Mouse (Mus musculus) CH12.LX (cell line): ENCODE data around the gene Ergic1. TPM values are rescaled to one million over a fixed set of nuclear protein-coding genes. Genes with fewer than 3 reads are reported as not detected.

Source experiments
- DNase-seq: peaks from one replicate; pipeline ENCODE4 v3.0.0-alpha.2; 2013; ENCODE audit errors: extremely low read depth
- H3K27ac ChIP-seq: 2 replicates; pipeline ENCODE4 v1.5.1; 2012; ENCODE audit warnings: low read depth, mild to moderate bottlenecking, control low read depth, moderate library complexity; ENCODE audit not compliant: insufficient read depth
- H3K27me3 ChIP-seq: replicated peaks from 2 replicates; pipeline ENCODE3; 2012; ENCODE audit warnings: inconsistent platforms
- H3K36me3 ChIP-seq, 2 experiments: replicated peaks in 1 of 2; 2 replicates each; pipeline versions ENCODE3 to v1.6.1; 2012; ENCODE audit warnings: inconsistent platforms in 1 of 2, low read length in 1 of 2, mild to moderate bottlenecking in 1 of 2, mixed read lengths in 1 of 2, moderate library complexity in 1 of 2; ENCODE audit not compliant: control insufficient read depth in 1 of 2, insufficient read depth in 1 of 2
- H3K4me1 ChIP-seq, 2 experiments: 2 replicates each; pipeline ENCODE4 v1.6.1; 2012; ENCODE audit warnings: inconsistent platforms in 1 of 2, moderate library complexity in 1 of 2; ENCODE audit not compliant: insufficient read depth in 2 of 2, control insufficient read depth in 1 of 2
- H3K4me2 ChIP-seq: 2 replicates; pipeline ENCODE4 v1.6.1; 2012; ENCODE audit warnings: low read depth, mild to moderate bottlenecking, control low read depth; ENCODE audit not compliant: poor library complexity, insufficient read depth, severe bottlenecking
- H3K4me3 ChIP-seq, 3 experiments: fragments of 150-350 bp in 1 of 3; sonication (generic) in 1 of 3; replicated peaks in 1 of 3; 2 replicates each; pipeline versions ENCODE3 to v1.5.1; 2011 to 2012; ENCODE audit warnings: low read depth in 2 of 3, low read length in 2 of 3, mild to moderate bottlenecking in 2 of 3, moderate library complexity in 2 of 3, control low read depth in 1 of 3, improper control_type of control experiment in 1 of 3, inconsistent platforms in 1 of 3, mixed read lengths in 1 of 3; ENCODE audit not compliant: poor library complexity in 1 of 3
- H3K79me2 ChIP-seq: replicated peaks from 2 replicates; pipeline ENCODE4 v1.6.1; 2012; ENCODE audit warnings: mild to moderate bottlenecking, moderate library complexity; ENCODE audit not compliant: control insufficient read depth, poor library complexity, insufficient read depth, severe bottlenecking; ENCODE audit errors: extremely low read depth
- H3K9ac ChIP-seq: 2 replicates; pipeline ENCODE4 v1.6.1; 2012; ENCODE audit warnings: low read depth, mild to moderate bottlenecking, control low read depth, moderate library complexity; ENCODE audit not compliant: insufficient read depth
- H3K9me3 ChIP-seq: replicated peaks from 2 replicates; pipeline ENCODE3; 2012; ENCODE audit warnings: low read length, inconsistent platforms, mixed read lengths
- BHLHE40 ChIP-seq: IDR thresholded peaks from 2 replicates; pipeline ENCODE4 v1.6.1; 2011; ENCODE audit warnings: mild to moderate bottlenecking, low read depth, low read length, improper control_type of control experiment
- EP300 ChIP-seq: IDR thresholded peaks from 2 replicates; pipeline ENCODE4 v1.6.1; 2011; ENCODE audit warnings: low read length, improper control_type of control experiment
- IRF4 ChIP-seq: IDR thresholded peaks from 2 replicates; pipeline ENCODE4 v1.6.1; 2014; ENCODE audit warnings: low read depth, mild to moderate bottlenecking, inconsistent platforms, low read length, improper control_type of control experiment
- MAFK ChIP-seq: IDR thresholded peaks from 2 replicates; pipeline ENCODE4 v1.6.1; 2011; ENCODE audit warnings: low read length, improper control_type of control experiment; ENCODE audit not compliant: insufficient replicate concordance
- MAZ ChIP-seq: IDR thresholded peaks from 2 replicates; pipeline ENCODE4 v1.6.1; 2012; ENCODE audit warnings: low read depth, mild to moderate bottlenecking, inconsistent platforms, low read length, improper control_type of control experiment, moderate library complexity
- MEF2A ChIP-seq: IDR thresholded peaks from 2 replicates; pipeline ENCODE4 v1.6.1; 2014; ENCODE audit warnings: low read depth, mild to moderate bottlenecking, inconsistent platforms, low read length, improper control_type of control experiment, borderline replicate concordance
- MYC ChIP-seq: IDR thresholded peaks from 2 replicates; pipeline ENCODE4 v1.6.1; 2011; ENCODE audit warnings: low read depth, mild to moderate bottlenecking, improper control_type of control experiment, low read length
- NELFE ChIP-seq: IDR thresholded peaks from 2 replicates; pipeline ENCODE4 v1.6.1; 2011; ENCODE audit warnings: low read depth, low read length, improper control_type of control experiment
- POLR2A ChIP-seq: IDR thresholded peaks from 2 replicates; pipeline ENCODE4 v1.6.1; 2011; ENCODE audit warnings: low read depth, mild to moderate bottlenecking, improper control_type of control experiment, low read length
- POLR2AphosphoS2 ChIP-seq: IDR thresholded peaks from 2 replicates; pipeline ENCODE4 v1.6.1; 2011; ENCODE audit warnings: low read depth, low read length, improper control_type of control experiment
- RAD21 ChIP-seq: IDR thresholded peaks from 2 replicates; pipeline ENCODE4 v1.6.1; 2011; ENCODE audit warnings: low read depth, mild to moderate bottlenecking, low read length, improper control_type of control experiment, moderate library complexity
- RCOR1 ChIP-seq: conservative IDR thresholded peaks from 2 replicates; pipeline ENCODE4 v1.6.1; 2012; ENCODE audit warnings: low read depth, mild to moderate bottlenecking, inconsistent platforms, low read length, improper control_type of control experiment
- SIN3A ChIP-seq: IDR thresholded peaks from 2 replicates; pipeline ENCODE4 v1.6.1; 2012; ENCODE audit warnings: low read length, improper control_type of control experiment, inconsistent platforms
- TBP ChIP-seq: conservative IDR thresholded peaks from 2 replicates; pipeline ENCODE4 v1.6.1; 2011; ENCODE audit warnings: low read depth, low read length, improper control_type of control experiment
- TCF12 ChIP-seq: IDR thresholded peaks from 2 replicates; pipeline ENCODE4 v1.6.1; 2014; ENCODE audit warnings: low read depth, mild to moderate bottlenecking, inconsistent platforms, low read length, improper control_type of control experiment
- USF1 ChIP-seq: IDR thresholded peaks from 2 replicates; pipeline ENCODE4 v1.6.1; 2014; ENCODE audit warnings: low read depth, mild to moderate bottlenecking, inconsistent platforms, low read length, improper control_type of control experiment
- USF2 ChIP-seq: conservative IDR thresholded peaks from 2 replicates; pipeline ENCODE4 v1.6.1; 2011; ENCODE audit warnings: low read depth, low read length, improper control_type of control experiment
- ZMIZ1 ChIP-seq: IDR thresholded peaks from 2 replicates; pipeline ENCODE4 v1.6.1; 2012; ENCODE audit warnings: low read depth, mild to moderate bottlenecking, inconsistent platforms, low read length, improper control_type of control experiment
- dilution Hi-C: fragments of 300-500 bp; cut with MboI; formaldehyde crosslinking; loops from 2 replicates; pipeline ENCODE4 v1.14.3; 2020; ENCODE audit warnings: low sequenced_read_pairs; ENCODE audit not compliant: extremely low pct_unique_long_range_greater_than_20kb, extremely low pct_ligation_motif_present
- in situ Hi-C: fragments of 300-500 bp; cut with MboI; formaldehyde crosslinking; loops from 3 replicates; pipeline ENCODE4 v1.14.3; 2019; ENCODE audit warnings: low sequenced_read_pairs, low pct_ligation_motif_present, low pct_unique_long_range_greater_than_20kb, mixed read lengths
- polyA plus RNA-seq: library from polyadenylated mRNA; unstranded; fragments of >175 nt; gene quantifications from 2 replicates; pipeline ENCODE4 v1.2.1, GENCODE M21; 2012; ENCODE audit warnings: low read depth; ENCODE audit not compliant: insufficient read length
- total RNA-seq, 2 experiments: library from RNA; depleted of rRNA; stranded (reverse); fragments of 300-350 nt in 1 of 2; fragments of >200 nt in 1 of 2; gene quantifications; 2 replicates each; pipeline ENCODE4 v1.2.3; 2012 to 2014

Gene Ergic1
- total and polyA plus RNA-seq, 3 experiments, result 93.5 to 142 (median 131) TPM

- H3K27ac ChIP-seq, result no peak overlapping the region
Measured at GRCm38 (mm10) chr17:26618498-26618897, 57.2 kb downstream of the Ergic1 start.

GRCm38 (mm10) chr17:26619577-26619976 is 58.3 kb downstream of the Ergic1 start:
- no peak overlapping the region for H3K4me3 ChIP-seq
- H3K4me1 ChIP-seq, result peaks cover 11 to 55% of the 10 kb centered on the region in 2 experiments; a peak in 3 of 4 replicates
- in situ Hi-C loops (no loop called here), dilution Hi-C loops (no loop called here)
- no peaks in the 10 kb centered on the region for H3K27me3 ChIP-seq
- H3K4me2 ChIP-seq, result no peak overlapping the region
- H3K27ac ChIP-seq, result no peak overlapping the region
- H3K9ac ChIP-seq, result no peak overlapping the region
- no peak for TF ChIP-seq SIN3A
- TF ChIP-seq MAFK, result no peak
- TF ChIP-seq TBP, result no peak
- TF ChIP-seq TCF12, result no peak
- TF ChIP-seq EP300, result no peak
- TF ChIP-seq MYC, result no peak
- TF ChIP-seq RCOR1, result no peak
- TF ChIP-seq USF1, result no peak
- no peak for TF ChIP-seq RAD21
- DNase-seq, result no peak
- peaks cover 70 to 92% of the 10 kb centered on the region in 2 experiments for H3K36me3 ChIP-seq
- H3K79me2 ChIP-seq, result no peaks in the 10 kb centered on the region
- H3K9me3 ChIP-seq, result no peaks in the 10 kb centered on the region

More at GRCm38 (mm10) chr17:26618498-26618897, 57.2 kb downstream of the Ergic1 start:
- H3K27me3 ChIP-seq, result no peaks in the 10 kb centered on the region
- TF ChIP-seq RCOR1 (no peak), POLR2AphosphoS2 (no peak), MEF2A (no peak), USF1 (no peak), IRF4 (no peak), USF2 (no peak), EP300 (no peak), SIN3A (no peak), POLR2A (no peak), MAZ (no peak), NELFE (no peak), BHLHE40 (no peak), ZMIZ1 (no peak)
- no peak for DNase-seq
- no peak overlapping the region for H3K4me2 ChIP-seq
- no peak overlapping the region for H3K9ac ChIP-seq
- H3K36me3 ChIP-seq, result peaks cover 69 to 92% of the 10 kb centered on the region in 2 experiments
- peaks cover 11 to 55% of the 10 kb centered on the region in 2 experiments; a peak in 3 of 4 replicates for H3K4me1 ChIP-seq
- dilution Hi-C loops (no loop called here), in situ Hi-C loops (no loop called here)
- no peaks in the 10 kb centered on the region for H3K9me3 ChIP-seq
- H3K79me2 ChIP-seq, result no peaks in the 10 kb centered on the region
- no peak overlapping the region for H3K4me3 ChIP-seq
